Mouse (Mus musculus) olfactory bulb, adult 2 months (tissue): ENCODE data around the gene H13. TPM values are rescaled to one million over a fixed set of nuclear protein-coding genes. Genes with fewer than 3 reads are reported as not detected.

Experiments
- H3K27ac ChIP-seq: fragments of 200-500 bp; 2 replicates; pipeline ENCODE4 v1.5.1; 2012; ENCODE audit warnings: low read depth, low read length; ENCODE audit not compliant: insufficient read depth
- H3K4me1 ChIP-seq: fragments of 200-500 bp; 2 replicates; pipeline ENCODE4 v1.6.1; 2012; ENCODE audit warnings: low read length; ENCODE audit not compliant: control insufficient read depth, insufficient read depth
- H3K4me3 ChIP-seq: fragments of 200-500 bp; 2 replicates; pipeline ENCODE4 v1.5.1; 2012; ENCODE audit warnings: mild to moderate bottlenecking, low read depth, low read length, moderate library complexity; ENCODE audit not compliant: insufficient read depth
- CTCF ChIP-seq: fragments of 200-500 bp; IDR thresholded peaks from 2 replicates; pipeline ENCODE4 v1.5.1; 2012; ENCODE audit warnings: low read depth, mild to moderate bottlenecking, low read length, moderate library complexity; ENCODE audit not compliant: insufficient read depth
- POLR2A ChIP-seq: fragments of 200-500 bp; IDR thresholded peaks from 2 replicates; pipeline ENCODE4 v1.6.1; 2012; ENCODE audit warnings: mild to moderate bottlenecking, low read depth, low read length, moderate library complexity; ENCODE audit not compliant: insufficient read depth
- WGBS: fragments of 180-500 bp; shearing (Covaris S2); methylation state at CpG from one replicate; pipeline ENCODE4 v1.1.7; 2018; 5-methylcytosine and 5-hydroxymethylcytosine counted together
- polyA plus RNA-seq: library from polyadenylated mRNA; stranded (reverse); fragments of >200 nt; gene quantifications from 2 replicates; pipeline ENCODE4 v1.2.4, GENCODE M21; 2012; ENCODE audit warnings: low replicate concordance; ENCODE audit not compliant: missing spikeins, insufficient read depth, insufficient read length

Gene H13
- polyA plus RNA-seq, 1 experiment = not detected

DNA sequence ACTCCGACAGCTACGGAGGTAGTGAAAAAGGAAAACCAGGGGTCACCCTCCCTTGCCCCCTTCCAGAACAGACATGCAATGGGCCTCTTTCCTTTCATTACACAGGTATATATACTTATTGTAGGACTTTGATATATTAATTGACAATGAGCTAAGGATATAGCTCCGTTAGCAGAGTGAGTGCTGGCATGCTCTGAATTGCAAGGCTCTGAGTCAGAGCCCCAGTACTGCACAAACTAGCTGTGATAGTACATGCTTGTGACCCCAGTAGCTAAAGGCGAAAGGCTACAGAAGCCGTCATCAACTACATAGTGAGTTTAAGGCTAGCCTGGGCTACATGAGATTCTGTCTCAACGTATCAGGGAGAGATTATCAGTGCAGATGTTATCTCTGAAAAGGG lies 39.4 kb upstream of the H13 start:
- H3K27ac ChIP-seq = no peak overlapping the region
- no peak for TF ChIP-seq POLR2A
- TF ChIP-seq CTCF = no peak
- 89% methylated on average over 6 of the region's 6 CpGs for WGBS

GRCm38 (mm10) chr2:152633334-152633733 lies 35.9 kb upstream of the H13 start:
- peak overlapping the region; percentile 21 for H3K4me3 ChIP-seq
- WGBS = 37% methylated on average over 17 of the region's 17 CpGs
- TF ChIP-seq POLR2A (no peak), CTCF (no peak)
- H3K27ac ChIP-seq = no peak overlapping the region
- H3K4me1 ChIP-seq = peaks cover 5% of the 10 kb centered on the region; the same call in 1 of the 2 replicates

More for the DNA sequence above, 39.4 kb upstream of the H13 start:
- Histone ChIP-seq H3K4me1 (peaks cover 17% of the 10 kb centered on the region), H3K4me3 (no peak overlapping the region)

DNA sequence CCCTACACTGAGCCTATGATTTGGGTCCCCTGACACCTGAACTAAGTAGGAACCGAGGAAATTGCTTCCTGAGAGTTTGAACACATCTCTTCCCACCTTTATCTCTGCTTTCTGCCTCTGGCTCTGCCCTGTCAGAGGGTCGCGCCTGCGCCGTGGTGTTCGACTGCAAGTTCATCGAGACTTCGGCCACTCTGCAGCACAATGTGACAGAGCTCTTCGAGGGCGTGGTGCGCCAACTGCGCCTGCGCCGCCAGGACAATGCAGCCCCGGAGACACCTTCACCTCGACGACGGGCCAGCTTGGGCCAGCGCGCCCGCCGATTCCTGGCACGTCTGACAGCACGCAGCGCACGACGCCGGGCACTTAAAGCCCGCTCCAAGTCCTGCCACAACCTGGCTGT lies 35.0 kb upstream of the H13 start:
- H3K4me3 ChIP-seq = no peak overlapping the region
- 87% methylated on average over 29 of the region's 29 CpGs for WGBS
- no peak overlapping the region for H3K27ac ChIP-seq
- peaks cover 6% of the 10 kb centered on the region; the same call in 1 of the 2 replicates for H3K4me1 ChIP-seq
- TF ChIP-seq POLR2A (no peak), CTCF (no peak)

GRCm38 (mm10) chr2:152636246-152637005 lies 32.8 kb upstream of the H13 start:
- TF ChIP-seq POLR2A = no peak
- no peak for TF ChIP-seq CTCF

GRCm38 (mm10) chr2:152637006-152637322 lies 32.3 kb upstream of the H13 start:
- WGBS = 79% methylated on average over 6 of the region's 6 CpGs
- 0 out of 2 replicates have a peak, but pooled peaks have one; percentile 11 for TF ChIP-seq POLR2A
- TF ChIP-seq CTCF = no peak
- peaks cover 12% of the 10 kb centered on the region; the same call in 1 of the 2 replicates for H3K4me1 ChIP-seq
- H3K27ac ChIP-seq = no peak overlapping the region
- H3K4me3 ChIP-seq = no peak overlapping the region

More at GRCm38 (mm10) chr2:152636246-152637005, 32.8 kb upstream of the H13 start:
- Histone ChIP-seq H3K4me1 (peaks cover 12% of the 10 kb centered on the region; the same call in 1 of the 2 replicates), H3K27ac (no peak overlapping the region), H3K4me3 (no peak overlapping the region)
- 71% methylated on average over 23 of the region's 23 CpGs for WGBS

DNA sequence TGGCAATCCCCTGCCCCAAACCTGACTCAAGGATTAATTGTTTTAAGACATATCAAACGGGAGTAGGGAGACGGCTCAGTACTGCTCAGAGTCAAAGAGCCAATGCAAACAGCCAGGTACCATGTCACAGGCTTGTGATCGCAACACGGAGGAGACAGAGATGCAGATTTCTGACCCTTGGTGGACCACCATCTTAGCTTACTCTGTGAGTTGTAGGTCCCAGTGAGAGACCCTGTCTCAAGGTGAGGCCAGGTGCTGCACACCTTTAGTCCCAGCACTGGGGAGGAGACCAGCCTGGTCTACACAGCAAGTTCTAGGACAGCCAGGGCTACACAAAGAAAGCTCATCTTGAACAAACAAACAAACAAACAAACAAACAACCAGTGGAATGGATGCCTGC lies 31.9 kb upstream of the H13 start:
- Histone ChIP-seq H3K27ac (no peak overlapping the region), H3K4me1 (peaks cover 12% of the 10 kb centered on the region; the same call in 1 of the 2 replicates), H3K4me3 (no peak overlapping the region)
- WGBS = 95% methylated on average over 4 of the region's 4 CpGs
- TF ChIP-seq POLR2A = no peak
- no peak for TF ChIP-seq CTCF

GRCm38 (mm10) chr2:152638865-152639264 lies 30.4 kb upstream of the H13 start:
- H3K27ac ChIP-seq = no peak overlapping the region
- H3K4me1 ChIP-seq = peaks cover 7% of the 10 kb centered on the region; the same call in 1 of the 2 replicates
- TF ChIP-seq CTCF = no peak
- no peak overlapping the region for H3K4me3 ChIP-seq
- WGBS = 68% methylated on average over 6 of the region's 6 CpGs

DNA sequence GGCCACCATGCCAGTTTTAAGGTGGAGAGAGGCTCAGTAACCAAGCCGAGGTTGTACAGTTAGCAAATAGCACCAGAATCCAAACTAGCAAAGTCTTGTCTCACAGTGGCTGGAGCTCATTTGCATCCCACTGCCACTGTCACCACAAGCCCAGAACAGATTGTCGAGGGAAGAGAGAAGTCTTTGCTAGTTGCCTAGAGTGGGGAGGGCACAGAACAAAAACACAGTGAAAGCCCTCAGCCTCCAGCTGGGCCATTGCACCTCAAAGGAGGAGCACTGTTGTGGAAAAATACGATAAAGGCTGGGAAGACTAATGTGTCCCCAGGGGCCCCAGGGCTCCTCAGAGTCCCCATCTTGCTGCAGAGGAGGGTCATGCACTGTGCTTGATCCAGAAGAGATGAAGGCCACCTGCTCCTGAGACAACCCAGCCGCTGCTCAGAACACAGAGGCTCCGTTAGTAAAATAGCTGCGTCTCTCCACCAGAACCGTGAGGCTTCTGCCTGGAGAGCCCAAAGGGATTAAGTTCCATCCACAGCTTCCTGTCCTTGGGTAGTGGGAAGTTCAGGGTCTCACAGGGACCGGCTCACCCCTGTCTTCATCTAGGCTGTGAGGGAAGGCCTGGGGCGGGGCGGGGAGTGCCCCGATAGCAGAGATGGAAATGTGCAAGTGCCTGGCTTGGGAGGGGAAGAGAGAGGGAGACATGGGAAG lies 29.7 kb upstream of the H13 start:
- no peak overlapping the region for H3K27ac ChIP-seq
- WGBS = 33% methylated on average over 11 of the region's 11 CpGs
- peaks cover 7% of the 10 kb centered on the region; the same call in 1 of the 2 replicates for H3K4me1 ChIP-seq
- TF ChIP-seq CTCF (no peak), POLR2A (no peak)
- H3K4me3 ChIP-seq = no peak overlapping the region
